Mouse (Mus musculus) G1E (cell line): ENCODE data around the gene Sgms2.

ENCODE experiments used
- CTCF ChIP-seq: IDR thresholded peaks from 2 replicates; pipeline ENCODE4 v1.5.1; 2012; ENCODE audit warnings: low read depth, low read length, inconsistent platforms, mixed read lengths
- GATA1 ChIP-seq: IDR thresholded peaks from 2 replicates; pipeline ENCODE4 v1.6.1; 2012; ENCODE audit warnings: borderline replicate concordance, low read length, inconsistent platforms, mixed read lengths
- TAL1 ChIP-seq: conservative IDR thresholded peaks from 2 replicates; pipeline ENCODE4 v1.6.1; 2012; ENCODE audit warnings: low read depth, low read length, inconsistent platforms, mixed read lengths

GRCm38 (mm10) chr3:131296893-131297292 is 194.3 kb downstream of the Sgms2 start:
- TF ChIP-seq CTCF (no peak), TAL1 (no peak), GATA1 (no peak)
